Mouse (Mus musculus): ENCODE measurements at regions not wholly inside any gene's neighbourhood (a gene's known extent, or its start where the extent isn't known, plus 50 kb on each side); places are given as distances from the start of the nearest gene placed in this dataset.

GRCm38 (mm10) chr13:97537686-97538085, 222.7 kb downstream of the Gm10260 start:
- TF ChIP-seq POLR2A (IDR thresholded peaks at IDR 0.05; ENCODE audit: low read depth, low read length) (no peak), CTCF (IDR thresholded peaks at IDR 0.05; ENCODE audit: extremely low read depth, insufficient read depth, insufficient read length, insufficient replicate concordance) (no peak)
